ENCODE assay signal across 22 mouse cellular contexts in the genomic region with DNA sequence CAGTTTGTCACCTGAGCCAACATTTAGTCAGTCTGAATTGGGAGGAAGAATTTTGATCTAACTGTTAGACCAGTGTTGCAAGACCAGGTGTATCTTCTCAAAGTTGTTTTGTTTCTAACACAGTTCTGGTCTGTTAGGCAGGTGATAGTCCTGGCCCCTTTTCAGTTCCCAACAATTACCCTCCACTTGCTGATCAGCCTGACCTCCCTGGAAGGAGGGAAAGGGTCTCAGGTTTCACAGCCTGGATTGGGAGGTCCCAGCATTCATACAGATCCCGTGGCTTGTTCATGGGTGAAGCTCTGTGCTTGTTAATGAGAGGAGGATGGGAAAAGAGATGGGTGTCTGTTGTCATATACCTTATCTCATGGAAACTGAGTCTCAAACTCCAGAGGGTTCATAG. TPM values are rescaled to one million over a fixed set of nuclear protein-coding genes. Genes with fewer than 3 reads are reported as not detected.
DNase-seq lines count a peak whose midpoint lies in the region; ATAC-seq and TF ChIP-seq lines count a peak whose summit lies in the region.
"Had no signal": no experiment of that assay in that cellular context is flagged by ENCODE, and none has a peak within 500 bp of the region (broad histone marks: within the 10 kb centered on the region; RNA-seq: fewer than 3 reads in every experiment).

No protein-coding gene starts in this region.

- no peak for ATAC-seq in hindbrain, embryonic 13.5 days (ENCODE audit: low FRiP score)
- no peak for ATAC-seq in hindbrain, embryonic 14.5 days (ENCODE audit: low FRiP score)
- peak; percentile 65; the same call in 1 of the 2 replicates for ATAC-seq in embryonic facial prominence, embryonic 14.5 days (ENCODE audit: low read depth)

- no peaks in the 10 kb centered on the region for H3K9me3 ChIP-seq in hindbrain, embryonic 13.5 days
- H3K9me3 ChIP-seq in hindbrain, embryonic 14.5 days (ENCODE audit: control insufficient read depth, low read length) = no peaks in the 10 kb centered on the region
- H3K9me3 ChIP-seq in ES-Bruce4 (replicated peaks; ENCODE audit: control insufficient read depth, insufficient read depth, low read length, poor library complexity, severe bottlenecking) = no peaks in the 10 kb centered on the region
- no peaks in the 10 kb centered on the region for H3K9me3 ChIP-seq in embryonic facial prominence, embryonic 14.5 days (ENCODE audit: control insufficient read depth, low read length)
- H3K9me3 ChIP-seq: liver, embryonic 13.5 days; midbrain, embryonic 12.5 days; neural tube, embryonic 13.5 days had no signal

- no peak for TF ChIP-seq CTCF in ES-Bruce4 (IDR thresholded peaks at IDR 0.05; ENCODE audit: low read depth, low read length)
- TF ChIP-seq CTCF in cerebellum, adult 2 months (IDR thresholded peaks at IDR 0.05; ENCODE audit: borderline replicate concordance, insufficient read depth, low read depth, low read length) = no peak

- no peaks in the 10 kb centered on the region for H3K36me3 ChIP-seq in hindbrain, embryonic 13.5 days
- no peaks in the 10 kb centered on the region for H3K36me3 ChIP-seq in hindbrain, embryonic 14.5 days (replicated peaks; ENCODE audit: control insufficient read depth, insufficient read depth)
- no peaks in the 10 kb centered on the region for H3K36me3 ChIP-seq in ES-Bruce4 (ENCODE audit: control insufficient read depth, insufficient read depth, low read length, poor library complexity, severe bottlenecking)
- H3K36me3 ChIP-seq in embryonic facial prominence, embryonic 14.5 days (ENCODE audit: control insufficient read depth, insufficient read depth, low read length) = no peaks in the 10 kb centered on the region
- H3K36me3 ChIP-seq: liver, embryonic 13.5 days; midbrain, embryonic 12.5 days; neural tube, embryonic 13.5 days had no signal

- peaks cover 51% of the 10 kb centered on the region for H3K4me1 ChIP-seq in hindbrain, embryonic 13.5 days (replicated peaks)
- peaks cover 26% of the 10 kb centered on the region for H3K4me1 ChIP-seq in hindbrain, embryonic 14.5 days (replicated peaks; ENCODE audit: control insufficient read depth, insufficient read depth, low read length)
- H3K4me1 ChIP-seq in ES-Bruce4 (ENCODE audit: control insufficient read depth, insufficient read depth, low read length) = no peaks in the 10 kb centered on the region
- peaks cover 6% of the 10 kb centered on the region; the same call in 1 of the 2 replicates for H3K4me1 ChIP-seq in embryonic facial prominence, embryonic 14.5 days (ENCODE audit: control insufficient read depth, insufficient read depth, low read length)
- peaks cover 14% of the 10 kb centered on the region for H3K4me1 ChIP-seq in cerebellum, adult 2 months (ENCODE audit: control insufficient read depth, insufficient read depth, low read length)
- H3K4me1 ChIP-seq: liver, embryonic 13.5 days had no signal

- H3K27ac ChIP-seq in hindbrain, embryonic 13.5 days = peak overlapping the region; percentile 58
- no peak overlapping the region for H3K27ac ChIP-seq in hindbrain, embryonic 14.5 days
- peak overlapping the region; percentile 48 for H3K27ac ChIP-seq in ES-Bruce4 (ENCODE audit: insufficient read depth, low read length)
- H3K27ac ChIP-seq in embryonic facial prominence, embryonic 14.5 days (replicated peaks; ENCODE audit: low read depth, low read length) = no peak overlapping the region
- no peak overlapping the region for H3K27ac ChIP-seq in cerebellum, adult 2 months (ENCODE audit: insufficient read depth, low read length)
- H3K27ac ChIP-seq: liver, embryonic 13.5 days had no signal

- DNase-seq in hindbrain, embryonic 14.5 days (ENCODE audit: low spot score) = no peak
- DNase-seq in embryo, embryonic 10.5 days (ENCODE audit: low spot score) = peak; percentile 68
- DNase-seq in embryonic facial prominence, embryonic 14.5 days (ENCODE audit: low spot score) = peak; percentile 44
- DNase-seq in gastrocnemius, postnatal 4 days (ENCODE audit: low spot score in 2 of 2) = no peak
- no peak for DNase-seq in cerebellum, postnatal 14 days
- DNase-seq in cerebellum, adult 2 months = no peak
- DNase-seq: adrenal gland, adult 2 months; cerebellum, adult 9-11 months; heart, adult 11 months; heart, postnatal 36 days; kidney, postnatal 14 days; left cerebral cortex, postnatal 4 days; liver, embryonic 13.5 days; lung, embryonic 14.5 days; lung, postnatal 36 days; right cerebral cortex, postnatal 14 days; thymus, postnatal 36 days had no signal

- no peaks in the 10 kb centered on the region for H3K27me3 ChIP-seq in hindbrain, embryonic 13.5 days
- H3K27me3 ChIP-seq in hindbrain, embryonic 14.5 days (ENCODE audit: control insufficient read depth, insufficient read depth, low read length) = no peaks in the 10 kb centered on the region
- no peaks in the 10 kb centered on the region for H3K27me3 ChIP-seq in ES-Bruce4 (ENCODE audit: control insufficient read depth, insufficient read depth, low read length, poor library complexity, severe bottlenecking)
- H3K27me3 ChIP-seq in embryonic facial prominence, embryonic 14.5 days (replicated peaks; ENCODE audit: control insufficient read depth, insufficient read depth, low read length) = no peaks in the 10 kb centered on the region
- no peaks in the 10 kb centered on the region for H3K27me3 ChIP-seq in cerebellum, adult 2 months (ENCODE audit: control insufficient read depth, insufficient read depth, low read length)
- H3K27me3 ChIP-seq: liver, embryonic 13.5 days; neural tube, embryonic 13.5 days had no signal

- TF ChIP-seq EP300 in ES-Bruce4 (IDR thresholded peaks at IDR 0.05; ENCODE audit: insufficient read depth, low read depth, low read length) = 0 out of 2 replicates have a peak, but pooled peaks have one; percentile 8

- no peak for TF ChIP-seq POLR2A in ES-Bruce4 (IDR thresholded peaks at IDR 0.05; ENCODE audit: insufficient read depth, low read length)
- TF ChIP-seq POLR2A in cerebellum, adult 2 months (IDR thresholded peaks at IDR 0.05; ENCODE audit: borderline replicate concordance, insufficient read depth, low read length) = no peak

- H3K9ac ChIP-seq in hindbrain, embryonic 13.5 days = no peak overlapping the region
- no peak overlapping the region for H3K9ac ChIP-seq in hindbrain, embryonic 14.5 days
- H3K9ac ChIP-seq in ES-Bruce4 (ENCODE audit: low read depth, poor library complexity, severe bottlenecking) = no peak overlapping the region
- H3K9ac ChIP-seq in embryonic facial prominence, embryonic 14.5 days (ENCODE audit: low read depth, low read length) = no peak overlapping the region
- H3K9ac ChIP-seq: liver, embryonic 13.5 days; lung, embryonic 14.5 days; neural tube, embryonic 13.5 days had no signal

- WGBS in hindbrain, embryonic 13.5 days = 5% methylated on average over 1 of the region's 1 CpGs
- 0% methylated on average over 1 of the region's 1 CpGs for WGBS in hindbrain, embryonic 14.5 days
- 0% methylated on average over 1 of the region's 1 CpGs for WGBS in embryonic facial prominence, embryonic 14.5 days
- WGBS in cerebellum, adult 2 months = 78% methylated on average over 1 of the region's 1 CpGs

- no peak overlapping the region for H3K4me3 ChIP-seq in hindbrain, embryonic 13.5 days
- no peak overlapping the region for H3K4me3 ChIP-seq in hindbrain, embryonic 14.5 days (replicated peaks; ENCODE audit: low read length)
- no peak overlapping the region for H3K4me3 ChIP-seq in ES-Bruce4 (ENCODE audit: low read depth, low read length)
- H3K4me3 ChIP-seq in embryonic facial prominence, embryonic 14.5 days (ENCODE audit: low read depth, low read length) = no peak overlapping the region
- H3K4me3 ChIP-seq in cerebellum, adult 2 months (replicated peaks; ENCODE audit: insufficient read depth, low read depth, low read length) = no peak overlapping the region
- H3K4me3 ChIP-seq: left cerebral cortex, adult 2 months; liver, embryonic 13.5 days; midbrain, embryonic 12.5 days; neural tube, embryonic 13.5 days had no signal

- H3K4me2 ChIP-seq in hindbrain, embryonic 13.5 days = no peak overlapping the region
- no peak overlapping the region for H3K4me2 ChIP-seq in hindbrain, embryonic 14.5 days (replicated peaks)
- H3K4me2 ChIP-seq in embryonic facial prominence, embryonic 14.5 days (ENCODE audit: low read depth, low read length) = no peak overlapping the region
- H3K4me2 ChIP-seq: liver, embryonic 13.5 days; lung, embryonic 14.5 days; midbrain, embryonic 12.5 days; neural tube, embryonic 13.5 days had no signal

RNA-seq across cellular contexts. Expression of gene Eipr1, which starts 33.7 kb away (rescaled TPM):
- polyA plus RNA-seq in hindbrain, embryonic 13.5 days (2015; fragmentation: Nextera tagmentation; extraction: Ambion mirVana) = 69.7 and 76.9 TPM in 2 replicates
- 68.2 and 75.3 TPM in 2 replicates for polyA plus RNA-seq in hindbrain, embryonic 14.5 days (2014; fragmentation: Nextera tagmentation; extraction: Ambion mirVana)
- polyA plus RNA-seq in ES-Bruce4 (2011; ENCODE audit: insufficient read depth, insufficient read length, low read depth, missing spikeins) = 18.4 and 24.2 TPM in 2 replicates
- 28.2 and 29.0 TPM in 2 replicates for polyA plus RNA-seq in embryonic facial prominence, embryonic 14.5 days (2014; fragmentation: Nextera tagmentation; extraction: Ambion mirVana)
- 1 to 10 TPM; 8.4 to 8.7 TPM for total RNA-seq in gastrocnemius, postnatal 4 days (2021)
- polyA plus RNA-seq in cerebellum, adult 2 months (2012; rRNA removed) = 40.6 and 42.2 TPM in 2 replicates

RNA-seq across cellular contexts. Expression of gene Trappc12, which starts 35.0 kb away (rescaled TPM):
- 41.9 and 44.0 TPM in 2 replicates for polyA plus RNA-seq in hindbrain, embryonic 13.5 days (2015; fragmentation: Nextera tagmentation; extraction: Ambion mirVana)
- 39.1 and 41.3 TPM in 2 replicates for polyA plus RNA-seq in hindbrain, embryonic 14.5 days (2014; fragmentation: Nextera tagmentation; extraction: Ambion mirVana)
- 27.4 and 29.6 TPM in 2 replicates for polyA plus RNA-seq in ES-Bruce4 (2011; ENCODE audit: insufficient read depth, insufficient read length, low read depth, missing spikeins)
- 32.9 and 38.0 TPM in 2 replicates for polyA plus RNA-seq in embryonic facial prominence, embryonic 14.5 days (2014; fragmentation: Nextera tagmentation; extraction: Ambion mirVana)
- 10 to 100 TPM; 21.9 to 23.7 TPM for total RNA-seq in gastrocnemius, postnatal 4 days (2021)
- 49.4 and 50.8 TPM in 2 replicates for polyA plus RNA-seq in cerebellum, adult 2 months (2012; rRNA removed)

Comparison
In these comparisons a context has a peak if more than half of its experiments do, and no peak if none do; other contexts are left out.
1. H3K27ac ChIP-seq: peak in hindbrain, embryonic 13.5 days (single experiment) and ES-Bruce4 (single experiment); none in hindbrain, embryonic 14.5 days (single experiment), embryonic facial prominence, embryonic 14.5 days (single experiment) and cerebellum, adult 2 months (single experiment).
2. DNase-seq: peak in embryo, embryonic 10.5 days (single experiment) and embryonic facial prominence, embryonic 14.5 days (single experiment); none in hindbrain, embryonic 14.5 days (single experiment), gastrocnemius, postnatal 4 days (0 of 2), cerebellum, postnatal 14 days (0 of 2) and cerebellum, adult 2 months (0 of 2).